Mouse (Mus musculus) lung, postnatal 0 days (tissue): ENCODE data around the gene Deup1. TPM values are rescaled to one million over a fixed set of nuclear protein-coding genes. Genes with fewer than 3 reads are reported as not detected.

Experiments used
- ATAC-seq: fragments of 200-750 bp; cut with Nextera tagmentation; 2 replicates; pipeline ENCODE4 v1.8.0; 2017; ENCODE audit warnings: moderate library complexity
- DNase-seq: peaks from one replicate; pipeline ENCODE4 v3.0.0-alpha.2; 2016; ENCODE audit warnings: low spot score
- H3K27ac ChIP-seq: fragments of 300-500 bp; sonication (generic); 2 replicates; pipeline ENCODE4 v1.5.1; 2014; ENCODE audit warnings: antibody characterized with exemption, mild to moderate bottlenecking, low read length, mixed read lengths
- H3K27me3 ChIP-seq: fragments of 300-500 bp; sonication (generic); replicated peaks from 2 replicates; pipeline ENCODE4 v1.6.1; 2014; ENCODE audit warnings: low read length, mixed read lengths; ENCODE audit not compliant: insufficient read depth
- H3K36me3 ChIP-seq: fragments of 300-500 bp; sonication (generic); 2 replicates; pipeline ENCODE4 v1.6.1; 2014; ENCODE audit warnings: low read length, mixed read lengths; ENCODE audit not compliant: insufficient read depth
- H3K4me1 ChIP-seq: fragments of 300-500 bp; sonication (generic); 2 replicates; pipeline ENCODE4 v1.6.1; 2014; ENCODE audit warnings: antibody characterized with exemption, low read depth, low read length, mixed read lengths; ENCODE audit not compliant: insufficient read depth
- H3K4me2 ChIP-seq: fragments of 300-500 bp; sonication (generic); replicated peaks from 2 replicates; pipeline ENCODE4 v1.6.1; 2014; ENCODE audit warnings: low read depth, mild to moderate bottlenecking, low read length, moderate library complexity, mixed read lengths
- H3K4me3 ChIP-seq: fragments of 300-500 bp; sonication (generic); 2 replicates; pipeline ENCODE4 v1.5.1; 2014; ENCODE audit warnings: low read depth, low read length
- H3K9ac ChIP-seq: fragments of 300-500 bp; sonication (generic); replicated peaks from 2 replicates; pipeline ENCODE4 v1.6.1; 2014; ENCODE audit warnings: low read depth, mild to moderate bottlenecking
- H3K9me3 ChIP-seq: fragments of 300-500 bp; sonication (generic); 2 replicates; pipeline ENCODE4 v1.6.1; 2016; ENCODE audit warnings: low read length, mixed read lengths
- CTCF ChIP-seq: IDR thresholded peaks from 2 replicates; pipeline ENCODE4 v1.5.1; 2016; ENCODE audit warnings: antibody characterized with exemption, mild to moderate bottlenecking
- EP300 ChIP-seq: IDR thresholded peaks from 2 replicates; pipeline ENCODE4 v1.6.1; 2016; ENCODE audit warnings: antibody characterized with exemption, mild to moderate bottlenecking, control low read depth
- WGBS: fragments of 180-500 bp; shearing (Covaris S2); extraction: QIAGEN DNeasy Blood & Tissue Kit; methylation state at CpG from one replicate; pipeline ENCODE4 v1.1.7; 2014; 5-methylcytosine and 5-hydroxymethylcytosine counted together
- polyA plus RNA-seq: library from polyadenylated mRNA; unstranded; fragments of >200 nt; fragmentation: Nextera tagmentation; extraction: Ambion mirVana; gene quantifications from 2 replicates; pipeline ENCODE4 v1.2.1, GENCODE M21; 2015

Gene Deup1
- polyA plus RNA-seq, 1 experiment from 2014 or later, result 4.1 TPM

GRCm38 (mm10) chr9:15538979-15539533, 88.7 kb downstream of the Deup1 start:
- DNase-seq, result peak; percentile 34
- Histone ChIP-seq H3K4me1 (peaks cover 13% of the 10 kb centered on the region; the same call in 1 of the 2 replicates), H3K4me3 (no peak overlapping the region), H3K4me2 (no peak overlapping the region), H3K9me3 (no peaks in the 10 kb centered on the region), H3K36me3 (no peaks in the 10 kb centered on the region), H3K9ac (no peak overlapping the region), H3K27ac (no peak overlapping the region), H3K27me3 (no peaks in the 10 kb centered on the region)
- no peak for TF ChIP-seq EP300
- TF ChIP-seq CTCF, result no peak
- peak; percentile 30; the same call in 1 of the 2 replicates for ATAC-seq
- 68% methylated on average over 8 of the region's 8 CpGs for WGBS

DNA sequence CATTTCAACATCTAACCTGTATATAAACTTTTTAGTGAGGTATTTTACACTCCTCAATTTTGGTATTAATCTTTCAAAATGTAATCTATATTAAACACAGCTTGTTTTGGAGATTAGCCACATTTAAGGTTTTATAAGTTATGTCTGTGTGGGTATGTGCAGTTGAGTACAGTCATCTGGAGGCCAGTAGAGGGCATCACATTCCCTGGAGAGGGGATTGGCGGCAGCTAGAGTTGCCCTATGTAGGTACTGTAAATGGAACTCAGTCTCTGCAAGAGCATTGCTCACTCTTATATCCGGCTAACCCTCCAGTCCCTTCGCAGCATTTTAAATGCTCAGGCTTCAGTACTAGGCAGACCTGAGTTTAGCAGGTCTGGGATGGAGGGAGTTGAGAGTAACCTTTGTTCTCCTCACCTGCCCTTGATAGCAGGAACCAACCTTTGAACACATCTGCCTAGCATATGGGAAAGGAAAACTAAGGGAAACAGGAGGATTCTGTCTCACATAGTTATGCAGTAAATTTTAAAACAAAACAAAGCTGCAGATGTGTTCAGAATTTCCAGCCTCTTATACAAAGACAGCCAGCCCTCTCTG, 90.2 kb downstream of the Deup1 start:
- Histone ChIP-seq H3K4me1 (peaks cover 13% of the 10 kb centered on the region; the same call in 1 of the 2 replicates), H3K27me3 (no peaks in the 10 kb centered on the region), H3K9me3 (no peaks in the 10 kb centered on the region), H3K4me3 (no peak overlapping the region), H3K9ac (no peak overlapping the region), H3K27ac (no peak overlapping the region), H3K4me2 (no peak overlapping the region), H3K36me3 (no peaks in the 10 kb centered on the region)
- TF ChIP-seq EP300 (no peak), CTCF (peak; percentile 39)
- DNase-seq (no peak), ATAC-seq (no peak)
- WGBS, result 98% methylated on average over 3 of the region's 3 CpGs

DNA sequence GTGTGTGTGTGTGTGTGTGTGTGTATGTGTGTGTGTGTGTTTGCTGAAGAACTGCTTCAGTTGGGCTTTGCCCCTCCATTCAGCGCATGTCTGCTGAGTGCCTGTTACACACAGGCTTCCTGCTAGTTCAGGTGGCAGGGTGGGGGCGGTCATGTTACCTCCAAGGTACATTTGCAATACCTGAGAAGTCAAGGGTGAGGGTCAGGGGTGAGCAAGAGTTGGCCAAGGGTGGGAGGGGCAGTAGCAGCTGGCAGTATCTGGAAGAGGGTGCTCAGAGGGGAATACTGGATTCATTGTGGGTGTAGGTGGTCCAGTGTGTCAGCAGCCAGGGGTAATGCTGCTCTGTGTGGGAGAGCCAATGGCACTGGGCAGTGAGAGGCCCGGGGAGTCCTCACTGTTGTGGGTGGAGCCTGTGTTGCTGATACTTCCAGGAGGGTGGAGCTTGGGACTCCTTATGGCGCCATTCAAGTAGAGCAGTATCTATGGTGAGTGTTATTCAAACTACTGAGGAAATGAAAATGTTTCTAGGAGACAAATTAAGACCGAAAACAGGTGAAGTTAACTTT, 90.8 kb downstream of the Deup1 start:
- peak; percentile 27 for DNase-seq
- Histone ChIP-seq H3K27ac (no peak overlapping the region), H3K4me1 (peaks cover 8% of the 10 kb centered on the region; the same call in 1 of the 2 replicates), H3K9me3 (no peaks in the 10 kb centered on the region), H3K27me3 (no peaks in the 10 kb centered on the region), H3K4me3 (no peak overlapping the region), H3K9ac (no peak overlapping the region), H3K36me3 (no peaks in the 10 kb centered on the region), H3K4me2 (no peak overlapping the region)
- TF ChIP-seq CTCF (no peak), EP300 (no peak)
- 60% methylated on average over 5 of the region's 5 CpGs for WGBS
- ATAC-seq, result peak; percentile 39; the same call in 1 of the 2 replicates

DNA sequence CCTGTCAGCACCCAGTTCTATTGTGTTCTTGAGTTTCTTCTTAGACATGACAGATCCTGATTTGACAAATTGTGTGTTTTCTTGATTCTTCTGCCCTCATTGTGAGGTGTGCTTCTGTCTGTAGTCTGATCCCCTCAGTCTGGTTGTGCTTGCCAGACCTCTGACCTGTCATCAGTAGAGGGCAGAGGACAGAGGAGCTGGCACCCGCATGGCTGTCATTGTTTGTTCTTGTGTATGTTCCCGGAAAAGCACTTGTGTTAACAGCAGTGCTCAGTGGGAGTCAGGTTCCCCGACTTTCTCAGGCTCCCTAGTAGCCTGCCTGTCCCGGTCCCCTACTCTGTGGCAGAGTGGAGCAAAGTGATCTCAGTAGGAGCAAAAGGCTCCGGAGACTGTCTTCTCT, 92.3 kb downstream of the Deup1 start:
- Histone ChIP-seq H3K4me3 (no peak overlapping the region), H3K4me1 (peaks cover 6% of the 10 kb centered on the region; the same call in 1 of the 2 replicates), H3K27me3 (no peaks in the 10 kb centered on the region), H3K36me3 (no peaks in the 10 kb centered on the region), H3K9me3 (no peaks in the 10 kb centered on the region), H3K27ac (peak overlapping the region; percentile 40; the same call in 1 of the 2 replicates), H3K9ac (no peak overlapping the region), H3K4me2 (no peak overlapping the region)
- peak; percentile 14; the same call in 1 of the 2 replicates for TF ChIP-seq EP300
- no peak for TF ChIP-seq CTCF
- peak; percentile 36 for DNase-seq
- peak; percentile 47 for ATAC-seq
- 27% methylated on average over 5 of the region's 5 CpGs for whole genome bisulfite sequencing

DNA sequence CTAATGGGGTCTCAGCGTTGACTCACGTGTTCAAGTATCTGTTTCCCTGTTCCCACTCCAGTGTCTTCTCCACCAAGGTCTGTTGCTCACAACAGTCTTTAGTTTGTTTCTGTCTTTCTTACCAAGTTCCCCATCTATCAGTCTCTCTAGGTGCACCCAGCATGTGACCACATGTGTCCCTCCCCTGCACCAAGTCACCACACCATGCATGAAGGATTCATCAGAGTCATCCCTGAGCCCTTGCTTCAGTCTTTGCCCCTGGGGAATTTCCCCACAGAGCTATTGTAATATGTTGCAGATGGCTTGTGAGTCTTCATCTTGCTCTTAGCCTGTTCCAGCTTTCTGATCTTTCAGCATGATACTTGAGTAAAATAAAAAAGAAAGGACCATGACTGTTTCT, 93.6 kb downstream of the Deup1 start:
- peaks cover 12% of the 10 kb centered on the region; the same call in 1 of the 2 replicates for H3K4me1 ChIP-seq
- H3K27me3 ChIP-seq, result no peaks in the 10 kb centered on the region
- H3K36me3 ChIP-seq, result no peaks in the 10 kb centered on the region
- TF ChIP-seq CTCF (no peak), EP300 (no peak)
- no peak overlapping the region for H3K9ac ChIP-seq
- H3K4me3 ChIP-seq, result no peak overlapping the region
- no peak for ATAC-seq
- DNase-seq, result no peak
- no peak overlapping the region for H3K4me2 ChIP-seq
- WGBS, result 93% methylated on average over 2 of the region's 2 CpGs
- no peak overlapping the region for H3K27ac ChIP-seq
- no peaks in the 10 kb centered on the region for H3K9me3 ChIP-seq

- DNase-seq (no peak), ATAC-seq (no peak)
- Histone ChIP-seq H3K4me2 (no peak overlapping the region), H3K9me3 (no peaks in the 10 kb centered on the region), H3K27ac (no peak overlapping the region), H3K9ac (no peak overlapping the region), H3K4me1 (peaks cover 18% of the 10 kb centered on the region; the same call in 1 of the 2 replicates), H3K27me3 (no peaks in the 10 kb centered on the region), H3K36me3 (no peaks in the 10 kb centered on the region), H3K4me3 (no peak overlapping the region)
- no peak for TF ChIP-seq EP300
- TF ChIP-seq CTCF, result no peak
- 74% methylated on average over 11 of the region's 11 CpGs for WGBS
Measured at GRCm38 (mm10) chr9:15533336-15534070, 94.2 kb downstream of the Deup1 start.
